Mouse (Mus musculus): ENCODE results near the gene Tomt. TPM values are rescaled to one million over a fixed set of nuclear protein-coding genes. Genes with fewer than 3 reads are reported as not detected.
"Not testable (repeated sequence)": the region's sequence is repeated elsewhere in the genome, so short reads cannot be mapped to it uniquely, and the experiment has no call there.

Gene Tomt
- total RNA-seq, 1 experiment: 1.9 TPM

DNA sequence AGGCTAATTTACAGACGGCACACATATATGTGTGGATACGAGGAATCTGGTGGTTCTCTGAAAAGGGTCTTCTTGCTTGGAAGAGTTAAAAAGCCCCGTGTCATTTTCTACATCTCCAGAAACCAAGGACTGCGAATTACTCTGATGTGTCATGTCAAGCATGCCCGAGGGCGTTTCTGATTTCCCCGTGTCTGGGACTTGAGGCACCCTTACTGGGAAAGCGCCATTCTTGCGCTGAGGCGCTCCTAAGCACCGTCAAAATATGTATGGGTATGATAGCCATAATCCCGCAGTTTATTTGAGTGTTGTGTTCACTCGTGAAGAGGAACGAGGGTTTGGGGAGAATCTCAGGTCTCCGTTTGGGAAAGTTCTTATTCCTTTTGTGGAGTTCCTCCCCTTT, 27.1 kb upstream of the Tomt start:
- Histone ChIP-seq H3K27ac (ENCODE audit: insufficient read depth, low read depth, low read length, poor library complexity, severe bottlenecking) (peak overlapping the region; percentile 69), H3K9ac (ENCODE audit: insufficient read depth, low read depth, low read length, poor library complexity, severe bottlenecking) (peak overlapping the region; percentile 89), H3K9me3 (ENCODE audit: control insufficient read depth, insufficient read depth, low read depth, low read length) (no peaks in the 10 kb centered on the region), H3K4me3 (ENCODE audit: insufficient read depth in 1 of 2, low read depth in 1 of 2, low read length in 2 of 2, poor library complexity in 1 of 2, severe bottlenecking in 1 of 2) (peak overlapping the region; percentile 79 to 89), H3K4me1 (ENCODE audit: control insufficient read depth in 2 of 2, insufficient read depth in 2 of 2, low read length in 2 of 2, poor library complexity in 1 of 2) (no peaks in the 10 kb centered on the region), H3K36me3 (ENCODE audit: control insufficient read depth, insufficient read depth, low read length, poor library complexity, severe bottlenecking) (no peaks in the 10 kb centered on the region)
- in situ Hi-C loops (cut with MboI; ENCODE audit: low sequenced_read_pairs in 2 of 2, unreplicated experiment in 2 of 2): no loop called here
- DNase-seq (ENCODE audit: low read depth, low spot score): peak; percentile 40
- no peak for TF ChIP-seq ZC3H11A (IDR thresholded peaks at IDR 0.05; ENCODE audit: borderline replicate concordance, low read depth, low read length)
- TF ChIP-seq HCFC1 (IDR thresholded peaks at IDR 0.05; ENCODE audit: borderline replicate concordance, insufficient read depth, low read length): no peak
- no peak for TF ChIP-seq ZNF384 (IDR thresholded peaks at IDR 0.05; ENCODE audit: low read depth, low read length)
- TF ChIP-seq MAFK (IDR thresholded peaks at IDR 0.05; ENCODE audit: insufficient read depth, low read depth, low read length): no peak
- TF ChIP-seq CHD2 (IDR thresholded peaks at IDR 0.05; ENCODE audit: low read depth, low read length): no peak

DNA sequence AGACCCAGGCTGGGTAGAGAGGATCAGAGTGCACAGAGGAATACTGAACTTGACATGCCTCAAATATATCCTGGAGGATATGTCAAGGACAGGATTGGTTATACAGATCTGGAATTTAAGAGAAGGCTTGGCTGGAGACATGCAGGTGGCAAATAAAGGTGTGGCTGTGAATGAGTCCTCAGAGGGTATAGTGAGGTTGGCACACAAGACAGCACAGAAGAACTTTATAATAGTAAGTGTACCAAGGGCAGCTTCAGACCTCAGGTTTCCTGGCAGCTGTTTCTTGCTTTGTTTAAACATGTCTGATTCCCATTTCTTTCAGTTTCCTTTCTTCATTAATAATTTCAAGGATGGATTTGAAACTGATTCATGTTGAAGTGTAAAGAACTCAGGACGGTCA, 26.4 kb upstream of the Tomt start:
- H3K36me3 ChIP-seq (ENCODE audit: control insufficient read depth, insufficient read depth, low read length, poor library complexity, severe bottlenecking): no peaks in the 10 kb centered on the region
- no peak overlapping the region for H3K27ac ChIP-seq (ENCODE audit: insufficient read depth, low read depth, low read length, poor library complexity, severe bottlenecking)
- DNase-seq (ENCODE audit: low read depth, low spot score): no peak
- no peak for TF ChIP-seq ZNF384 (IDR thresholded peaks at IDR 0.05; ENCODE audit: low read depth, low read length)
- no peak for TF ChIP-seq HCFC1 (IDR thresholded peaks at IDR 0.05; ENCODE audit: borderline replicate concordance, insufficient read depth, low read length)
- TF ChIP-seq CHD2 (IDR thresholded peaks at IDR 0.05; ENCODE audit: low read depth, low read length): no peak
- no peak for TF ChIP-seq ZC3H11A (IDR thresholded peaks at IDR 0.05; ENCODE audit: borderline replicate concordance, low read depth, low read length)
- no peak for TF ChIP-seq MAFK (IDR thresholded peaks at IDR 0.05; ENCODE audit: insufficient read depth, low read depth, low read length)
- H3K4me1 ChIP-seq (ENCODE audit: control insufficient read depth in 2 of 2, insufficient read depth in 2 of 2, low read length in 2 of 2, poor library complexity in 1 of 2): no peaks in the 10 kb centered on the region
- no peaks in the 10 kb centered on the region for H3K9me3 ChIP-seq (ENCODE audit: control insufficient read depth, insufficient read depth, low read depth, low read length)
- H3K4me3 ChIP-seq (ENCODE audit: insufficient read depth in 1 of 2, low read depth in 1 of 2, low read length in 2 of 2, poor library complexity in 1 of 2, severe bottlenecking in 1 of 2): peak overlapping the region in 1 of 2 experiments; percentile 79; a peak in 2 of 4 replicates
- no peak overlapping the region for H3K9ac ChIP-seq (ENCODE audit: insufficient read depth, low read depth, low read length, poor library complexity, severe bottlenecking)
- in situ Hi-C loops (cut with MboI; ENCODE audit: low sequenced_read_pairs in 2 of 2, unreplicated experiment in 2 of 2): no loop called here

DNA sequence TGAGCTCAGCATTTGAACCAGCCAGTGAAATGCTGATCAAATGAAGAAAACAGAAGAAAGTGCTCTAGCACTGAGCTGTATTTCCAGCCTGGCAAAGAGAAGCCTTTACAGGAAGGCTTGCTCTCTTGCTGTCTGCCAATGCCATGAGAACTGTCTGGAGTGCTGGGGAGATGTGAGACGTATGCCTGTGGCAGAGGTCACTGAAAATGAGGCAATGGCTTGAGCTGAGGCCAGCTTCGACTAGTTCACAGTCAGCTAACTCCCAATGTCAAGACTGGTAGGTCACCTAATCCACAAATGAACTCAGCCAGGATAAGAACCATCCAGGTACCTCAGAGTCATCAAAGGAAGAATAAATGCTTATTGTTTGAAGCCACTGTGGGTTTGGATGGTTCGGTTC, 21.9 kb upstream of the Tomt start:
- Histone ChIP-seq H3K4me1 (ENCODE audit: control insufficient read depth in 2 of 2, insufficient read depth in 2 of 2, low read length in 2 of 2, poor library complexity in 1 of 2) (no peaks in the 10 kb centered on the region), H3K4me3 (ENCODE audit: insufficient read depth in 1 of 2, low read depth in 1 of 2, low read length in 2 of 2, poor library complexity in 1 of 2, severe bottlenecking in 1 of 2) (no peak overlapping the region), H3K36me3 (ENCODE audit: control insufficient read depth, insufficient read depth, low read length, poor library complexity, severe bottlenecking) (no peaks in the 10 kb centered on the region), H3K9ac (ENCODE audit: insufficient read depth, low read depth, low read length, poor library complexity, severe bottlenecking) (no peak overlapping the region), H3K27ac (ENCODE audit: insufficient read depth, low read depth, low read length, poor library complexity, severe bottlenecking) (no peak overlapping the region), H3K9me3 (ENCODE audit: control insufficient read depth, insufficient read depth, low read depth, low read length) (no peaks in the 10 kb centered on the region)
- DNase-seq (ENCODE audit: low read depth, low spot score): no peak
- in situ Hi-C loops (cut with MboI; ENCODE audit: low sequenced_read_pairs in 2 of 2, unreplicated experiment in 2 of 2): loop anchor here in 1 of 2 experiments (10.0 kb wide), 1 partner anchor 147 kb away; no protein-coding TSS in a partner anchor
- TF ChIP-seq HCFC1 (IDR thresholded peaks at IDR 0.05; ENCODE audit: borderline replicate concordance, insufficient read depth, low read length) (no peak), CHD2 (IDR thresholded peaks at IDR 0.05; ENCODE audit: low read depth, low read length) (no peak), ZC3H11A (IDR thresholded peaks at IDR 0.05; ENCODE audit: borderline replicate concordance, low read depth, low read length) (no peak), MAFK (IDR thresholded peaks at IDR 0.05; ENCODE audit: insufficient read depth, low read depth, low read length) (no peak), ZNF384 (IDR thresholded peaks at IDR 0.05; ENCODE audit: low read depth, low read length) (no peak)

DNA sequence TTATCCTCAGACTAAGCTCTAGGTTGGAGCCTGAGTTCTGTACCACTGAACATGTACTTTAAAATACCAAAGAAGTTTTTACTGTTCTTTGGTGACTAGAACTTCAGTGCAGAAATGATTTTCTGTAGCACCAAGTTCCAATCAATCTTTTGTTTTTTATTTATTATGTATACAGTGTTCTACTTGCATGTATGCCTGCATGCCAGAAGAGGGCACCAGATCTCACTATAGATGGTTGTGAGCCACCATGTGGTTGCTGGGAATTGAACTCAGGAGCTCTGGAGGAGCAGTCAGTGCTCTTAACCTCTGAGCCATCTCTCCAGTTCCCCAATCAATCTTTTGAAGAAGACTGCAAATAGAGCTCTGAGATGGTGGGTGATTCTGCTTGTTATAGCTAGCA, 19.7 kb upstream of the Tomt start:
- H3K4me1 ChIP-seq (ENCODE audit: control insufficient read depth in 2 of 2, insufficient read depth in 2 of 2, low read length in 2 of 2, poor library complexity in 1 of 2); H3K9ac ChIP-seq (ENCODE audit: insufficient read depth, low read depth, low read length, poor library complexity, severe bottlenecking); H3K9me3 ChIP-seq (ENCODE audit: control insufficient read depth, insufficient read depth, low read depth, low read length); H3K27ac ChIP-seq (ENCODE audit: insufficient read depth, low read depth, low read length, poor library complexity, severe bottlenecking); H3K36me3 ChIP-seq (ENCODE audit: control insufficient read depth, insufficient read depth, low read length, poor library complexity, severe bottlenecking); H3K4me3 ChIP-seq (ENCODE audit: insufficient read depth in 1 of 2, low read depth in 1 of 2, low read length in 2 of 2, poor library complexity in 1 of 2, severe bottlenecking in 1 of 2); DNase-seq (ENCODE audit: low read depth, low spot score): not testable (repeated sequence)
- in situ Hi-C loops (cut with MboI; ENCODE audit: low sequenced_read_pairs in 2 of 2, unreplicated experiment in 2 of 2): loop anchor here in 1 of 2 experiments (10.0 kb wide), 1 partner anchor 149 kb away; no protein-coding TSS in a partner anchor

DNA sequence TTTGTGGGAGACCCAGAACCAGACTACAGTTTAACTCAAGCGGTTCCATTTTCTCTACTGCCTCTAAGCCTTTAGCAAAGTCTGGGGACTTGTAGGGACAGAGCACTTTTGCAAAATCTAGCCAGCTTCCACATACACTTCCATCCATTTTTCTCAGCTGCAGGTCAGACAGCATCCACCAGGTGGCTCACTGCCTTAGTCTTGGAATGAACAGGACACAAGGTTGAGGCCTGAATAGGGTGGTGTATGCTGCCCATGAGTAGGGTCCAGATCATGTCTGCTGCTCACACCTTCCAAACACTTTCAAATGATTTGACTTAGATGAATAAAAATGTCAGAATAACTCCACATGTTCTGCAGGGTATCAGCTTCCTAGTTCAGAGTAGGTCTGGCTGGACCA, 11.9 kb upstream of the Tomt start:
- Histone ChIP-seq H3K9me3 (ENCODE audit: control insufficient read depth, insufficient read depth, low read depth, low read length) (no peaks in the 10 kb centered on the region), H3K4me1 (ENCODE audit: control insufficient read depth in 2 of 2, insufficient read depth in 2 of 2, low read length in 2 of 2, poor library complexity in 1 of 2) (no peaks in the 10 kb centered on the region), H3K9ac (ENCODE audit: insufficient read depth, low read depth, low read length, poor library complexity, severe bottlenecking) (no peak overlapping the region), H3K4me3 (ENCODE audit: insufficient read depth in 1 of 2, low read depth in 1 of 2, low read length in 2 of 2, poor library complexity in 1 of 2, severe bottlenecking in 1 of 2) (no peak overlapping the region), H3K36me3 (ENCODE audit: control insufficient read depth, insufficient read depth, low read length, poor library complexity, severe bottlenecking) (peaks cover 3% of the 10 kb centered on the region; the same call in 1 of the 2 replicates), H3K27ac (ENCODE audit: insufficient read depth, low read depth, low read length, poor library complexity, severe bottlenecking) (no peak overlapping the region)
- in situ Hi-C loops (cut with MboI; ENCODE audit: low sequenced_read_pairs in 2 of 2, unreplicated experiment in 2 of 2): no loop called here
- TF ChIP-seq MAFK (IDR thresholded peaks at IDR 0.05; ENCODE audit: insufficient read depth, low read depth, low read length) (no peak), ZC3H11A (IDR thresholded peaks at IDR 0.05; ENCODE audit: borderline replicate concordance, low read depth, low read length) (0 out of 2 replicates have a peak, but pooled peaks have one; percentile 31), ZNF384 (IDR thresholded peaks at IDR 0.05; ENCODE audit: low read depth, low read length) (no peak), HCFC1 (IDR thresholded peaks at IDR 0.05; ENCODE audit: borderline replicate concordance, insufficient read depth, low read length) (no peak), CHD2 (IDR thresholded peaks at IDR 0.05; ENCODE audit: low read depth, low read length) (no peak)
- DNase-seq (ENCODE audit: low read depth, low spot score): peak; percentile 63
